Mouse (Mus musculus): Measurements from ENCODE around the gene Klf11. TPM values are rescaled to one million over a fixed set of nuclear protein-coding genes. Genes with fewer than 3 reads are reported as not detected.

Klf11 gene
- polyA plus RNA-seq (2015; fragmentation: Nextera tagmentation; extraction: Ambion mirVana): 19.2 and 19.9 TPM in 2 replicates

DNA sequence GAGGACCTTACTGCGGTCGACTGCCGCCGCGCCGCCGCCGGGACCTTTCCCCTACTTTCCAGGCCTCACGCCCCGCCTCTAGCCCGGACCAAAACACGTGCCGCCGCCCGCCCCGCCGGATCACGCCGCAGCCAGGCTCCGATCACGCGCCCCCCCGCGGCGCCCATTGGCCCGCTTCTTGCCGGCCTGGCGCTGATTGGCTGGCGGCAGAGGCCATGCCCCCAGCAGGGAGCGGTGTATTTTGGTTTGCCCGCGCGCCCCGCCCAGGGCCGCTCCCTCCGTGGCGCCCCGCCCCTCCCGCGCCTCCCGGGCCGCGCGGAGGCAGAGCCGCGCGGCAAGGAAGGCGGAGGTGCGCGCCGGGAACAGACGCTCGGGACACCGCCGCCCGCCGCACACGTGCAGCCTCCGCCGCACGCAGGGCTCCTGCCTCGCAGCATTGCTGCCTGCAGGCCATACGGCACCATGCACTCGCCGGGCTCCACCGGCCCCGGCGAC lies at the start of gene Klf11:
TSS of gene Klf11 (plus strand) at position 212 of the 495 bp plus-strand sequence.
- Histone ChIP-seq H3K9me3 (no peaks in the 10 kb centered on the region), H3K27me3 (replicated peaks) (no peaks in the 10 kb centered on the region), H3K9ac (peak within 1 kb of the TSS; percentile 81), H3K4me1 (peaks cover 24% of the 10 kb centered on the region), H3K27ac (peak within 1 kb of the TSS; percentile 91), H3K36me3 (replicated peaks) (peaks cover 5% of the 10 kb centered on the region; the same call in 1 of the 2 replicates), H3K4me2 (peak within 1 kb of the TSS; percentile 72), H3K4me3 (peak within 1 kb of the TSS; percentile 88)
- ATAC-seq (replicated peaks): peak; percentile 93
- WGBS: under 1% methylated on average over 65 of the region's 68 CpGs

DNA sequence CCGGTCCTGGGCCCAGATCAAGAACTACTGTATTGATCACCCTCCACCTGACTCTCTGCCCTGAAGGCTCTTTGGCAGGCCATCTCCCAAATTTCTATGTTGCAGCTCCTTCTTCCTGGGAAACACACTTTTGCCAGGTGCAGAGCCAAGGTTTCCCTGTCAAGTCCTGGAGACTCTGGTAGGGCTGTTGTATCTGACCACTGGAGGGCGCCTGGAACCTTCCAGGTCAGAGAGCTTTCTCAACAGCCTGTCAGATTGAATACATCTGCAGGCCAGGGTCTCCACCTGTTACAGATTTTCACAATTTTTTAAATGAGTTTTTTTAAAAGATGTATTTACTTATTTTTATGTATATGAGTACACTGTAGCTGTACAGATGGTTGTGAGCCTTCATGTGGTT lies 47.8 kb upstream of the Klf11 start:
- Histone ChIP-seq H3K27me3 (replicated peaks) (no peaks in the 10 kb centered on the region), H3K9ac (no peak overlapping the region), H3K4me3 (no peak overlapping the region), H3K36me3 (replicated peaks) (no peaks in the 10 kb centered on the region), H3K27ac (no peak overlapping the region), H3K9me3 (no peaks in the 10 kb centered on the region), H3K4me1 (no peaks in the 10 kb centered on the region), H3K4me2 (no peak overlapping the region)
- peak; percentile 61; the same call in 1 of the 2 replicates for ATAC-seq (replicated peaks)
- WGBS: 37% methylated on average over 2 of the region's 2 CpGs

DNA sequence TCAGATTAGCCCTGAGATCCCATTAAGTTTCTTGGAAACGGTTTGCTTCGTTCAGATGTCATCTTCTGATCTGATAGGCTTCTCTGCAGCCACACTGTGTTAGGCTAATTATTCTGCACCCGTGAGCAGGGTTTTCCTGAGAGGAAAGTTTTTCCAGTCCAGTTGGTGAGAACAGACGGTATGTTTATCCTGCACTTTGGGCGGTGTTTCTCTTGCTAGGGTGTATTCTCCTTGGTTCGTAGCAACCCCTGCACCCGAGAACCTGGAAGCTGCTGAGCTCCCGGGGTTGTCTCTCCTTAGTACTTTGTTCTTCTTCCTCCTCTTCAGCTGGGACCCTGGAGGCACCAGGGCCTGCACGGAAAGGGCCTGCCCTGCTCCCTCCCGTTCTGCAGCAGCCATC lies 44.9 kb upstream of the Klf11 start:
- Histone ChIP-seq H3K4me2 (no peak overlapping the region), H3K9me3 (no peaks in the 10 kb centered on the region), H3K27me3 (replicated peaks) (no peaks in the 10 kb centered on the region), H3K9ac (no peak overlapping the region), H3K4me1 (no peaks in the 10 kb centered on the region), H3K27ac (no peak overlapping the region), H3K4me3 (no peak overlapping the region), H3K36me3 (replicated peaks) (no peaks in the 10 kb centered on the region)
- WGBS: 62% methylated on average over 10 of the region's 10 CpGs
- no peak for ATAC-seq (replicated peaks)

DNA sequence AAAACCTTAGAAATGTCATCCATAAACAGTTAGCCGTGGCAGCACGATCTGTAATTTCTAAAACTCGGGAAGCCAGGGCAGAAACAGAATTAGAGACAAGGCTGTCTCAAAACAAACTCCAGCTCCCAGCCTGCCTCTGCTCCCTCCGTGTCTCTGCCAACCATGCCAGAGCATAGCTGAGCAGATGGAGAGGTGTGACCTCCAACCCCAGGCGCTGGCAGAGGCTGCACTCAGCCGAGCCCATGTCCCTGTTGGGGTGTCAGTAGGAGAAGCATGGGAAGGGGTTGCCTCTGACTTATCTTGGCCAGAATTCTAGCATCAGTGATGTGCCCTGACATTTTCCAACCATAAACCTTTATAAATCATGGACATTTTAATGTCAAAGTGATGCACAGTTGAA lies 38.5 kb upstream of the Klf11 start:
- no peak for ATAC-seq (replicated peaks)
- Histone ChIP-seq H3K9me3 (no peaks in the 10 kb centered on the region), H3K9ac (no peak overlapping the region), H3K36me3 (replicated peaks) (no peaks in the 10 kb centered on the region), H3K4me3 (no peak overlapping the region), H3K27ac (no peak overlapping the region), H3K4me2 (no peak overlapping the region), H3K27me3 (replicated peaks) (no peaks in the 10 kb centered on the region), H3K4me1 (no peaks in the 10 kb centered on the region)
- WGBS: 81% methylated on average over 6 of the region's 6 CpGs

DNA sequence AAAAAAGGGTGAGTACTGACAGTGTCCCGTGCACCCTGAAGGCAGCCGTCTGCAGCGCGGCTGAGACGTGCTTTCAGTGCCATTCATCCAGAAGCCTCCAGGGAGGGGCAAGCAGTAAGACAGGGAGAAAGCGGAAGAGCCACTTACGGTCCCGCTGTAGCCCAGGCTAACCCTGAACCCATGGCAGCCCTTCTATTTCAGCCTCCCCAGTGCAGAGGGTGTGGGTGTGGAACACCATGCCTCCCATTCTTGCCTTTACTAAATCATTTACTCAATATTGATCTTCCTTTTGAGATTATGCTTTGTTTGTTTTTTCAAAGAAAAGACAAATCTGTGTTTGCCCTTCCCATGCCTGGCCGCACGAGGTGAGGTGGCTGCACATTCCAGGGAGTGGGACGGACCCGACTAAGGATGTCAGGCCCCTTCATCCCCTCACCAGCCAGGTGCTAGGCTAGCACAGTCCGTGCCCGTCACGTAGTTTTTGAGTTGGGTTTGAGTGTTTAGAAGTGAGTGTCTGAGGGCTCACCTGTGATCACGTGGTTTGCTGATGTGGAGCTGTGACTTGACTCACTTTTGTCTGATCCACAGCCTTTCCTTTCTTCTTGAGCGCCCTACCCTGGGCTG lies 36.5 kb upstream of the Klf11 start:
- H3K9ac ChIP-seq: no peak overlapping the region
- no peak overlapping the region for H3K4me3 ChIP-seq
- no peaks in the 10 kb centered on the region for H3K27me3 ChIP-seq (replicated peaks)
- H3K27ac ChIP-seq: no peak overlapping the region
- no peaks in the 10 kb centered on the region for H3K36me3 ChIP-seq (replicated peaks)
- no peak overlapping the region for H3K4me2 ChIP-seq
- 82% methylated on average over 17 of the region's 17 CpGs for WGBS
- no peaks in the 10 kb centered on the region for H3K4me1 ChIP-seq
- no peak for ATAC-seq (replicated peaks)
- no peaks in the 10 kb centered on the region for H3K9me3 ChIP-seq

DNA sequence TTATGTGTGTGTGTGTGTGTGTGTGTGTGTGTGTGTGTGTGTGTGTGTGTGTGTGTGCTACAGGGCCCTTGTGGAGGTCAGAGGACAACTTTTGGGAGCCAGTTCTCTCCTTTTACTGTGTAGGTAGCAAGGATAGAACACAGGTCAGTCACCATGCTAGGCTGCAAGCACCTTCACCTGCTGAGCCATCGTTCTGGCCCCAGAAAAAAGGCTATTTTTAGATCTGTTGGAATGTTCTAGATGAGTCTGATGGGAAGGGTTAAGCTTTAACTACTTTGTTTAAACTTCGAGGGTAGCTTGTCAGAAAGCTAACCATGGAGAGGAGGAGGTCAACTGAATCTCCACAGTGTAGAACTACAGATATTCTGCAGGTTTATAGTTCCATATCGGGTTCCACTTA lies 35.9 kb upstream of the Klf11 start:
- no peak overlapping the region for H3K9ac ChIP-seq
- no peak overlapping the region for H3K4me2 ChIP-seq
- no peaks in the 10 kb centered on the region for H3K27me3 ChIP-seq (replicated peaks)
- ATAC-seq (replicated peaks): no peak
- no peaks in the 10 kb centered on the region for H3K36me3 ChIP-seq (replicated peaks)
- no peak overlapping the region for H3K27ac ChIP-seq
- no peak overlapping the region for H3K4me3 ChIP-seq
- H3K4me1 ChIP-seq: no peaks in the 10 kb centered on the region
- no peaks in the 10 kb centered on the region for H3K9me3 ChIP-seq
- 82% methylated on average over 3 of the region's 3 CpGs for WGBS

DNA sequence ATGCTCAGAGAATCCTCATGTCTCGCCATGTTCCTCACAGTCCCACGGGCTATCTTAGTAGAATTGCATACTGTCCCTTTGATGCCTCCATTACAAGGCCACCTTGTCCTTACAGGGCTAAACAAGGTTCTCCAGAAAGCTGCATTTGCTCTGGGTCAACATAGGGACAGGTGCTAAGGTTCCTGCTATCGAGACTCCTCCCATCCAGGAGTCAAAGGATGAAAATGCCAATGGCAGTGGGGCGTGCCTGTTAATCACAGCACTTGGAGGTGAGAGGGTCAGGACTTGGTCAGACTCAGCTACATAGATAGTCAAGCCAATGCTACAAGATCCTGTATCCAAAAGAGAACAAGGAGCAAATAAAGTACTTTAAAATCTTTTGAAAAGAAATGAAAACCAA lies 31.6 kb upstream of the Klf11 start:
- H3K9ac ChIP-seq: no peak overlapping the region
- no peak for ATAC-seq (replicated peaks)
- WGBS: 91% methylated on average over 4 of the region's 4 CpGs
- H3K27me3 ChIP-seq (replicated peaks): no peaks in the 10 kb centered on the region
- no peak overlapping the region for H3K4me2 ChIP-seq
- H3K36me3 ChIP-seq (replicated peaks): no peaks in the 10 kb centered on the region
- H3K9me3 ChIP-seq: no peaks in the 10 kb centered on the region
- H3K4me1 ChIP-seq: peaks cover 6% of the 10 kb centered on the region
- H3K27ac ChIP-seq: no peak overlapping the region
- no peak overlapping the region for H3K4me3 ChIP-seq

DNA sequence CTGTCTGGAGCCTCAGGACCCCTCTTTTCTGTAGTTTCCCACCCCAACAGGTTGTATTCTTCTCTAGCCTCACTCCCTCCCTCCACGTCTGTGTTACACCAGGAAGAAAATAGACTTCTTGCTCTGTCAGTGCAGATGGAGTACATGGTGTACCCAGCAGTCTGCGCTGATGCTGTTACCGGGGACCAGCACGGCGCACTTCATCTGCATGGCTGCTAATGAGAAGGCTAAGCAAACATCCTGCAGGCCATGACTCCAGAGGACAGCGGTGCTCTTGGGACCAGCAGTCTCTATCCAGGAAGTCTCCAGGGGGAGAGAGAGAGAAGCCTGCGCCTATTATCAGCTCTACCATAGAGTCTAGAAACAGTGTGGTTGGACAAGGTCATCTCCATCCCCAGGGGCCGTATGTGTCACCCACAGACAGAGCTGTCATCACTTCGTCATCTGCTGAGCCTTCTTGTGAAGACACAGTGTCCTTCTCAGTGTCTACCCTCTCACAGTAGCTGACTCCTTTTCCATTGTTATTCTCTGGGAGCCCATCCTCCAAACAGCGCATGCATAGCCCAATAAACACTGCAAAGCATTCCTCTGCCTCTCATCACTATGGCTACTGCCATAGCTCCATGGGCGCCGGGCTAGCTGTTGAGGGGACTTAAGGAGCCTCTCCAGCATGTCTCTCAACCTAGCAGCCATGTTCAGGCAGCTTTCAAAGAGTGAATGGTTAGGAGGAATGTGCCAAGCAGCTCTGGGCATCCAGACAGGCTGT lies 27.4 kb upstream of the Klf11 start:
- H3K4me2 ChIP-seq: no peak overlapping the region
- H3K9ac ChIP-seq: no peak overlapping the region
- H3K27ac ChIP-seq: no peak overlapping the region
- H3K36me3 ChIP-seq (replicated peaks): no peaks in the 10 kb centered on the region
- no peaks in the 10 kb centered on the region for H3K27me3 ChIP-seq (replicated peaks)
- peaks cover 6% of the 10 kb centered on the region for H3K4me1 ChIP-seq
- ATAC-seq (replicated peaks): peak; percentile 63; the same call in 1 of the 2 replicates
- H3K4me3 ChIP-seq: no peak overlapping the region
- 61% methylated on average over 12 of the region's 12 CpGs for WGBS
- H3K9me3 ChIP-seq: no peaks in the 10 kb centered on the region

DNA sequence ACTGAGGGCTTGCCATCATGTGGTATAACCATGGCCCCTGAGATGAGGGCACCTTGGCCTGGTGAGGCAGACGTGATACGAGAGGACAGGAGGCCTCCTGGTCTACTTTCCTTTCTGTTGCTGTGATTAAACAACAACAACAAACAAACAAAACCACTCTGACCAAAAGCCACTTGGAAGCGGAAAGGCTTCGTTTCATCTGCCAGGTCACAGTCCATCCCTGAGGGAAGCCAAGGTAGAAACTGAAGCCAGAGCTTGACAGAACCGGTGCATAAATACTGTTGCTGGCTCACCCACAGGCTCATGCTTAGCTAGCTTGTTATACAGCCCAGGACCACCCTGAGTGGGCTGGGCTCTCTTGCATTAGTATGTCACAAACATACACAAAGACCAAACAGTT lies 24.7 kb upstream of the Klf11 start:
- 93% methylated on average over 5 of the region's 5 CpGs for WGBS
- ATAC-seq (replicated peaks): no peak
- no peak overlapping the region for H3K9ac ChIP-seq
- H3K27me3 ChIP-seq (replicated peaks): no peaks in the 10 kb centered on the region
- H3K27ac ChIP-seq: no peak overlapping the region
- no peaks in the 10 kb centered on the region for H3K36me3 ChIP-seq (replicated peaks)
- no peak overlapping the region for H3K4me2 ChIP-seq
- H3K4me3 ChIP-seq: no peak overlapping the region
- peaks cover 6% of the 10 kb centered on the region for H3K4me1 ChIP-seq
- H3K9me3 ChIP-seq: no peaks in the 10 kb centered on the region

DNA sequence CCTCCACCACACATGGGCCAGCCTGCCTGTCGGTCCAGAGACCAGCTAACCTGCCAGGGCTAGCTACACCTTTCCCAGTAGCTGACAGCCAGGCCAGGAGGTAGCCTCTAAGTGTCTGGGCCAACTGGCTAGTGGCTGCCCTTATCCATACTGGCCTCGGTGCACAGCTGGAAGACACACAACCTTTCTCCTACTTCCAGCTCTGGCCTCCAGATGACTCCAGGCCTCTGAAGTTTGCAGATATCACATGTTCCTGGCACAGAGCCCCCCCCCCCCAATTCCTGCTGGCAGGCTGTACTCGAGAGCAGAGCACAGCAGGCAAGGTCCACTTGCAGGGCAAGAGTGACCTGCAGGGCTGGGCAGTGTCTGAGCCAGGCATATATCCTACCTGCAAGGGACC lies 23.9 kb upstream of the Klf11 start:
- WGBS: 75% methylated on average over 3 of the region's 3 CpGs
- no peak overlapping the region for H3K9ac ChIP-seq
- no peaks in the 10 kb centered on the region for H3K36me3 ChIP-seq (replicated peaks)
- peaks cover 6% of the 10 kb centered on the region for H3K4me1 ChIP-seq
- no peaks in the 10 kb centered on the region for H3K27me3 ChIP-seq (replicated peaks)
- no peak overlapping the region for H3K27ac ChIP-seq
- H3K9me3 ChIP-seq: no peaks in the 10 kb centered on the region
- H3K4me3 ChIP-seq: no peak overlapping the region
- ATAC-seq (replicated peaks): no peak
- H3K4me2 ChIP-seq: no peak overlapping the region

DNA sequence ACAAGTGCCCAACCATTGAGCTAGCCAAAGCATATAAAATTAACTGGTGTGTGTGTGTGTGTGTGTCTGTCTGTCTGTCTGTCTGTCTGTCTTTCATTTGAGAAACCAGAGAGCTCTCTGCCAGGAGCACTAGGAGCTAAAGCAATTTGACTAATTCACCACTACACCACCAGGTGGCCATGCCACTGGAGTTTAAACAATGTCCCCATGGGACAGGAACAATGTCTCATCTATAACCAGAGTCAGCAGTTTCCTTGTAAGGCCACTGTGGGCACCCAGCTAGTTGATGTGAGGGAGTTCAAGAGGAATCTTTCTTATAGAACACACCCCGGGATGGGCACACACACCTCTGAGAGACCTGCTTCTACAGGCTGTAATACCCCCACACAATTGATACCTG lies 20.9 kb upstream of the Klf11 start:
- Histone ChIP-seq H3K9ac (no peak overlapping the region), H3K9me3 (no peaks in the 10 kb centered on the region), H3K27me3 (replicated peaks) (no peaks in the 10 kb centered on the region), H3K4me1 (no peaks in the 10 kb centered on the region), H3K27ac (no peak overlapping the region), H3K4me2 (no peak overlapping the region), H3K36me3 (replicated peaks) (no peaks in the 10 kb centered on the region), H3K4me3 (no peak overlapping the region)
- 81% methylated on average over 1 of the region's 1 CpGs for WGBS
- ATAC-seq (replicated peaks): no peak

DNA sequence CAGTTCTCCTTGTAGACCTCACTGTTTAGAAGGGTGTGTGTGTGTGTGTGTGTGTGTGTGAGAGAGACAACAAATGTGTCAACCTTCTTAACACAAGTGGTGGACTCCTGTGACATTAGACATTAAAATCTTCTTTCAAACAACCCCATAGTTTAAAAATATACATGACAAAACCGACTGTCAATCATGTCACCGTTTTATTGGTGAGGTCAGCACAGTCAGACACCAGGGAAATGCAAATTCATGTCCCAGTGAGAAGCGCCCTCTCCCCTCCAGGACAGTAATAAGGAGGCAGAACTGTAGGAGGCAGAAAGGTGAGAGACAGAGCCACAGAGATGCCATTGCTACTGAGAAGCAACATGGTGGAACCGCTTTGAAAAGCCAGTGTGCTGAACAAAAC lies 18.7 kb upstream of the Klf11 start:
- H3K4me3 ChIP-seq: no peak overlapping the region
- no peaks in the 10 kb centered on the region for H3K27me3 ChIP-seq (replicated peaks)
- ATAC-seq (replicated peaks): no peak
- H3K9ac ChIP-seq: no peak overlapping the region
- no peak overlapping the region for H3K27ac ChIP-seq
- H3K9me3 ChIP-seq: no peaks in the 10 kb centered on the region
- no peaks in the 10 kb centered on the region for H3K4me1 ChIP-seq
- no peaks in the 10 kb centered on the region for H3K36me3 ChIP-seq (replicated peaks)
- H3K4me2 ChIP-seq: no peak overlapping the region
- WGBS: 66% methylated on average over 4 of the region's 4 CpGs

DNA sequence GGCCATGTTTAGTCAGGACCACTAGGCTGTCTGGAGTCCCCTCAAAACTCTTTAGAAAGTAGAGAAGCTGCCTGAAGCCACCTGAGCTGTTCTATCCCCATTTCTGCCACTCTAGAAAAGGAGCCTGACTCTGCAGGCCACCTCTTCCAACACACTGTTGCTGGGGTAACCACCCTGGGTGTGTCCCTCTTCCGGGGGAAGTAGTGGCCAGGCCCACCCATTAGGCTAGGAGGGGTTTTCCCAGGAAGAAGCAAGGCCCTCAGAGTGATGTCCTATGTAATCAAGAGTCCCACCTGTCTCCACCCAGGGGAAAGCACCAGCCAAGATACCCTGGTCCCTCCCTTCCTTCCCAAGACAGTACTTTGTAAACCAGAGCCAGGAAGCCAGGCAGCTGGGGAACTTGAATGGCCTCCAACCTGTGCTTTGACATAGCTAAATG lies 17.3 kb upstream of the Klf11 start:
- Histone ChIP-seq H3K27me3 (replicated peaks) (no peaks in the 10 kb centered on the region), H3K36me3 (replicated peaks) (no peaks in the 10 kb centered on the region), H3K4me1 (no peaks in the 10 kb centered on the region), H3K4me3 (no peak overlapping the region), H3K4me2 (no peak overlapping the region), H3K9me3 (no peaks in the 10 kb centered on the region), H3K9ac (no peak overlapping the region), H3K27ac (no peak overlapping the region)
- 61% methylated on average over 1 of the region's 1 CpGs for WGBS
- no peak for ATAC-seq (replicated peaks)
